Mouse (Mus musculus): ENCODE results near the gene Dffb. TPM values are rescaled to one million over a fixed set of nuclear protein-coding genes. Genes with fewer than 3 reads are reported as not detected.
"Not testable (repeated sequence)": the region's sequence is repeated elsewhere in the genome, so short reads cannot be mapped to it uniquely, and the experiment has no call there.

The Dffb gene
- total RNA-seq, 1 experiment from 2014 or later: 6.6 TPM

DNA sequence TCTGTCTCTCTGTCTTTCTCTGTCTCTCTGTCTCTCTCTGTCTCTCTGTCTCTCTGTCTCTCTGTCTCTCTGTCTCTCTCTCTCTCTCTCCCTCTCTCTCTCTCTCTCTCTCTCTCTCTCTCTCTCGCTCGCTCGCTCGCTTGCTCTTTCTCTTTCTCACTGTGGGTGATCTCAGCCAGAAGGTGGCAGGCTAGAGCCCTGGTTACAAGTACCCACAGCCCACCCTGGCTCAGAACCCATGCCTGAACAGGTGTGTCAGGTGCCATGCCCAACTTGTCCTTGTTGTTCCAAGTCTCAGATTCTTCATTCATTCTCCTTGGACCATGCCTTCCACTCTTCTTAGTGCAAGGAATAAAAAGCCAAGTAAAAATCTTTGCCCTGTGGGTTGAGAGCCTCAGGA, 52.8 kb downstream of the Dffb start:
- ATAC-seq (replicated peaks in 1 of 2; ENCODE audit: insufficient read depth in 1 of 2, low FRiP score in 2 of 2, low TSS enrichment in 1 of 2, low read depth in 1 of 2, poor library complexity in 2 of 2, severe bottlenecking in 2 of 2): not testable (repeated sequence)

- ATAC-seq (replicated peaks in 1 of 2; ENCODE audit: insufficient read depth in 1 of 2, low FRiP score in 2 of 2, low TSS enrichment in 1 of 2, low read depth in 1 of 2, poor library complexity in 2 of 2, severe bottlenecking in 2 of 2): no peak
Observed at GRCm38 (mm10) chr4:153920517-153921233, 54.3 kb downstream of the Dffb start.

DNA sequence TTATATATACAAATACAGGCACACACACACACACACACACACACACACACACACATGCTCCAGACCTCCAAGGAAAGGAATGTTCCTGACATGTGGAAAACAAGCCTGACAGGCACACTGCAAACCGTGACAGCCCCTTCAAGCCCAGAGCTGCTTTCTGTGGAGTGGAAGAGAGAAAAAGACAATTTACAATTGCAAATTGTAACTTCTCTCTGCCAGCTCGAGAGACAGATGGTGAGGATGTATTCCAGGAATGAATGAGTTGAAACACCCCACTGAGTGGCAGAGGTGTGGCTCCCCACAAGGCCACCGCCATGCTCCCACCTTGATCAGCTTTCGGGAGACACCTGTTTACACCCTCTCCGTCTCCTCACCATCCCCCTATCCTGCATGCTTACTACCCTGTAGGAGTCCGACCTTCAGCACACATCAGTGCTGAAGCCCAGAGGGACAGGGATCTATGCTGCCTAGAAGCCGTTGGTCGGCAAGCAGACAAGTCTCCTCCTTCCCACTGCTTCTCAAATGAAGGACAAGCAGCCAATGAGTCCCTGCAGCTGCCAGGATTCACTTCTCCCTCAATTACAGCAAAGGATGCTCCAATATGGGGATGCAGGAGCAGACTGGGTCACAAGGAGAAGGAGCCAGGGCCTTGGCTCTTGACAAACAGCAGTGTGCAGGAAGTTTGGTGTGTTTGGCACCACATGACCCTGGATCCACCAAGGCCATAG, 57.0 kb downstream of the Dffb start:
- no peak for ATAC-seq (replicated peaks in 1 of 2; ENCODE audit: insufficient read depth in 1 of 2, low FRiP score in 2 of 2, low TSS enrichment in 1 of 2, low read depth in 1 of 2, poor library complexity in 2 of 2, severe bottlenecking in 2 of 2)

Other genes with a start within 250 kb of the Dffb start
- gene A430005L14Rik, start 17.9 kb downstream of the Dffb start, total RNA-seq (2017): 23.8 and 27.0 TPM in 2 replicates
- gene Cep104, start 68 bp upstream of the Dffb start, total RNA-seq (2017): 6.0 and 7.8 TPM in 2 replicates
- gene Lrrc47, start 36.6 kb upstream of the Dffb start, total RNA-seq (2017): 26.6 and 34.7 TPM in 2 replicates
- 0.94 and 1.4 TPM in 2 replicates for gene Smim1, start 51.1 kb upstream of the Dffb start, total RNA-seq (2017)
- not detected in 2 replicates for gene Ccdc27, start 67.6 kb upstream of the Dffb start, total RNA-seq (2017)
- gene Trp73, start 165.1 kb upstream of the Dffb start, total RNA-seq (2017): not detected in 2 replicates
- 5.8 and 19.1 TPM in 2 replicates for gene Wrap73, start 167.2 kb upstream of the Dffb start, total RNA-seq (2017)
- 41.7 and 47.3 TPM in 2 replicates for gene Tprgl, start 185.5 kb upstream of the Dffb start, total RNA-seq (2017)
- gene Megf6, start 195.6 kb upstream of the Dffb start, total RNA-seq (2017): not detected in 2 replicates

Data from hematopoietic stem cell, adult 5-6 weeks (primary cell).